Mouse (Mus musculus) lung, adult 2 months (tissue): ENCODE measurements around the gene Nbas.

ENCODE experiments used
- CTCF ChIP-seq: fragments of 200-500 bp; IDR thresholded peaks from 2 replicates; pipeline ENCODE4 v1.5.1; 2011; ENCODE audit warnings: mild to moderate bottlenecking, low read length, control low read depth; ENCODE audit not compliant: insufficient read depth
- POLR2A ChIP-seq: fragments of 200-500 bp; IDR thresholded peaks from 2 replicates; pipeline ENCODE4 v1.6.1; 2011; ENCODE audit warnings: low read depth, mild to moderate bottlenecking, control low read depth, low read length, borderline replicate concordance; ENCODE audit errors: extremely low read depth

GRCm38 (mm10) chr12:13242453-13242852, 26.5 kb upstream of the Nbas start:
- TF ChIP-seq POLR2A (no peak), CTCF (no peak)
